Mouse (Mus musculus): ENCODE data around the gene Pim3.

DNA sequence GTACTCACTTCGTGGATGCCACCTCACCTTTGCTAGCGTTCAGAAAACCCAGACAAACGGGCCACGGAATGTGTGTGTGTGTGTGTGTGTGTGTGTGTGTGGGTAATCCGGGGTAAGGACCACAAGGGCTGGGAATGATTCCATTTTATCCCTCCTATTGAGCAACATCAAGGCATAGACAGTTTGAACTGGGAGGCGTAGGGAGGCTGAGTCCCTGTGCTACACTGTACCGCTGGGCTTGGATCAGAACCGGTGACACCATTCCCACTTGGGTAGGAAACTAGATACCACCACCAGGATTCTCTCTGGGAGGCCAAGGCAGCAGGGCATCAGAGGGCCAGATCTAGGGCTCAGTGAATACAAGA, 29.7 kb downstream of the Pim3 start:
- no peak for TF ChIP-seq TAL1 (IDR thresholded peaks at IDR 0.05; ENCODE audit: low read length)
- no peak for TF ChIP-seq GATA1 (IDR thresholded peaks at IDR 0.05; ENCODE audit: low read length)

Measured in erythroblast, embryonic 14.5 days (primary cell).